Mouse (Mus musculus) right cerebral cortex, adult 2 months (tissue): ENCODE results near the gene Psmd9.

Experiments used
- DNase-seq, 2 experiments: peaks; one replicate each; pipeline ENCODE4 v3.0.0; 2021 to 2022; ENCODE audit warnings: low spot score in 2 of 2

Psmd9 gene

GRCm38 (mm10) chr5:123236426-123236825 lies 67.2 kb downstream of the Psmd9 start:
- DNase-seq = peak; percentile 69 to 70

- DNase-seq = no peak
Observed at GRCm38 (mm10) chr5:123239501-123239900, 70.3 kb downstream of the Psmd9 start.

- DNase-seq = peak; percentile 42 to 55
Observed at GRCm38 (mm10) chr5:123245518-123245917, 76.3 kb downstream of the Psmd9 start.

GRCm38 (mm10) chr5:123251390-123251789 lies 82.2 kb downstream of the Psmd9 start:
- no peak for DNase-seq

GRCm38 (mm10) chr5:123251834-123252233 lies 82.6 kb downstream of the Psmd9 start, which contains the start of gene Wdr66:
Gene Wdr66, plus strand, starts transcription at chr5:123252102.
- peak; percentile 94 to 96 for DNase-seq

GRCm38 (mm10) chr5:123256841-123257755 lies 87.9 kb downstream of the Psmd9 start:
- peak; percentile 84 to 86 for DNase-seq

- DNase-seq = peak; percentile 65 to 67
Observed at GRCm38 (mm10) chr5:123258990-123259389, 89.8 kb downstream of the Psmd9 start.

GRCm38 (mm10) chr5:123260698-123261097 lies 91.5 kb downstream of the Psmd9 start:
- peak in 1 of 2 experiments; percentile 26 for DNase-seq

- DNase-seq = no peak
Observed at GRCm38 (mm10) chr5:123266909-123267308, 97.7 kb downstream of the Psmd9 start.

- DNase-seq = no peak
Observed at GRCm38 (mm10) chr5:123268477-123269474, 99.6 kb downstream of the Psmd9 start.

GRCm38 (mm10) chr5:123270917-123271316 lies 101.7 kb downstream of the Psmd9 start:
- no peak for DNase-seq

GRCm38 (mm10) chr5:123272927-123273326 lies 103.7 kb downstream of the Psmd9 start:
- no peak for DNase-seq

- DNase-seq = no peak
Observed at GRCm38 (mm10) chr5:123276636-123277341, 107.6 kb downstream of the Psmd9 start.

- no peak for DNase-seq
Observed at GRCm38 (mm10) chr5:123277342-123277701, 108.1 kb downstream of the Psmd9 start.

- no peak for DNase-seq
Observed at GRCm38 (mm10) chr5:123277704-123278103, 108.5 kb downstream of the Psmd9 start.

GRCm38 (mm10) chr5:123279248-123279647 lies 110.0 kb downstream of the Psmd9 start:
- no peak for DNase-seq

GRCm38 (mm10) chr5:123281336-123282136 lies 112.3 kb downstream of the Psmd9 start:
- no peak for DNase-seq

GRCm38 (mm10) chr5:123285174-123285573 lies 116.0 kb downstream of the Psmd9 start:
- peak; percentile 61 to 72 for DNase-seq

- DNase-seq = no peak
Observed at GRCm38 (mm10) chr5:123288079-123288478, 118.9 kb downstream of the Psmd9 start.

GRCm38 (mm10) chr5:123294653-123295052 lies 125.4 kb downstream of the Psmd9 start:
- no peak for DNase-seq
